30 mouse cellular contexts compared by ENCODE assay signal in genomic region chr19:34096228-34096627, GRCm38 (mm10). TPM values are rescaled to one million over a fixed set of nuclear protein-coding genes. Genes with fewer than 3 reads are reported as not detected.
DNase-seq lines count a peak whose midpoint lies in the region; ATAC-seq and TF ChIP-seq lines count a peak whose summit lies in the region.
"Had no signal": no experiment of that assay in that cellular context is flagged by ENCODE, and none has a peak within 500 bp of the region (broad histone marks: within the 10 kb centered on the region; RNA-seq: fewer than 3 reads in every experiment).

No protein-coding gene starts in this region.

- H3K9me3 ChIP-seq in liver, embryonic 12.5 days (replicated peaks), result no peaks in the 10 kb centered on the region
- H3K9me3 ChIP-seq: embryonic facial prominence, embryonic 15.5 days; forebrain, embryonic 12.5 days; limb, embryonic 12.5 days; liver, embryonic 15.5 days; midbrain, embryonic 13.5 days; neural tube, embryonic 15.5 days; stomach, embryonic 15.5 days had no signal

- intact Hi-C loops in gastrocnemius, adult 2 months (cut with DNase I), result no loop called here

- CTCF ChIA-PET in Patski (lab: Charles Lee), result interaction anchor here (1.6 kb wide), 1 partner anchor 8 kb away, joined by 4 read pairs; no protein-coding TSS in a partner anchor

- ATAC-seq in liver, embryonic 12.5 days, result no peak
- ATAC-seq in Patski, result no peak
- ATAC-seq: activated CD4-positive, CD25-positive, alpha-beta regulatory T cell, adult 4 months; midbrain, embryonic 13.5 days had no signal

- DNase-seq in adrenal gland, postnatal 10 days, result peak; percentile 12
- no peak for DNase-seq in adrenal gland, postnatal 36 days
- DNase-seq in liver, adult 2 months (ENCODE audit: extremely low read depth, low read depth, low spot score), result peak; percentile 92
- DNase-seq in Patski (ENCODE audit: low read depth, low spot score), result no peak
- peak; percentile 9 for DNase-seq in splenic B cell, adult 2 months (ENCODE audit: low read depth, low spot score)
- DNase-seq in ovary, postnatal 10 days (ENCODE audit: low spot score), result no peak
- no peak for DNase-seq in gastrocnemius, adult 2 months
- DNase-seq: B cell, adult 2 months; cerebellum, adult 9-11 months; gastrocnemius, postnatal 25 days; kidney, adult 2 months; kidney, postnatal 36 days; lung, postnatal 14 days; right cerebral cortex, postnatal 25 days; thymus, adult 2 months had no signal

- H3K27me3 ChIP-seq in liver, adult 2 months (ENCODE audit: control insufficient read depth, insufficient read depth, low read length), result no peaks in the 10 kb centered on the region
- no peaks in the 10 kb centered on the region for H3K27me3 ChIP-seq in liver, embryonic 12.5 days (replicated peaks)
- H3K27me3 ChIP-seq in Patski, result no peaks in the 10 kb centered on the region
- H3K27me3 ChIP-seq in splenic B cell, adult 2 months (ENCODE audit: control insufficient read depth, insufficient read depth, low read length, poor library complexity, severe bottlenecking), result no peaks in the 10 kb centered on the region; the same call in 1 of the 2 replicates
- H3K27me3 ChIP-seq: embryonic facial prominence, embryonic 15.5 days; forebrain, embryonic 12.5 days; limb, embryonic 12.5 days; liver, embryonic 15.5 days; midbrain, embryonic 13.5 days; neural tube, embryonic 15.5 days; stomach, embryonic 15.5 days had no signal

- TF ChIP-seq POLR2A in liver, adult 2 months (IDR thresholded peaks at IDR 0.05; ENCODE audit: extremely low read depth, insufficient read depth, low read length), result no peak

- WGBS in liver, adult 2 months, result 25% methylated on average over 1 of the region's 1 CpGs
- WGBS in liver, embryonic 12.5 days (ENCODE audit: insufficient replicate concordance), result 62% methylated on average over 1 of the region's 1 CpGs

- H3K27ac ChIP-seq in liver, adult 2 months (replicated peaks; ENCODE audit: insufficient read depth, low read depth, low read length), result no peak overlapping the region
- no peak overlapping the region for H3K27ac ChIP-seq in liver, embryonic 12.5 days
- no peak overlapping the region for H3K27ac ChIP-seq in gastrocnemius, adult 2 months
- H3K27ac ChIP-seq: embryonic facial prominence, embryonic 15.5 days; forebrain, embryonic 12.5 days; limb, embryonic 12.5 days; liver, embryonic 15.5 days; midbrain, embryonic 13.5 days; neural tube, embryonic 15.5 days; stomach, embryonic 15.5 days had no signal

- no peak overlapping the region for H3K4me2 ChIP-seq in liver, embryonic 12.5 days
- H3K4me2 ChIP-seq: embryonic facial prominence, embryonic 15.5 days; forebrain, embryonic 12.5 days; limb, embryonic 12.5 days; liver, embryonic 15.5 days; midbrain, embryonic 13.5 days; neural tube, embryonic 15.5 days; stomach, embryonic 15.5 days had no signal

- no peaks in the 10 kb centered on the region for H3K79me2 ChIP-seq in liver, adult 2 months (ENCODE audit: control insufficient read depth, insufficient read depth, low read length)

- no peak overlapping the region for H3K4me3 ChIP-seq in liver, adult 2 months (ENCODE audit: insufficient read depth, low read depth, low read length)
- no peak overlapping the region for H3K4me3 ChIP-seq in liver, embryonic 12.5 days
- no peak overlapping the region for H3K4me3 ChIP-seq in gastrocnemius, adult 2 months
- H3K4me3 ChIP-seq: embryonic facial prominence, embryonic 15.5 days; forebrain, embryonic 12.5 days; limb, embryonic 12.5 days; liver, embryonic 15.5 days; midbrain, embryonic 13.5 days; myocyte; neural tube, embryonic 15.5 days; stomach, embryonic 15.5 days had no signal

- POLR2A ChIA-PET in Patski (lab: Charles Lee), result no interaction called here

- peaks cover 2% of the 10 kb centered on the region for H3K4me1 ChIP-seq in liver, adult 2 months (ENCODE audit: control insufficient read depth, insufficient read depth, low read length)
- H3K4me1 ChIP-seq in liver, embryonic 12.5 days, result no peaks in the 10 kb centered on the region
- H3K4me1 ChIP-seq: embryonic facial prominence, embryonic 15.5 days; forebrain, embryonic 12.5 days; limb, embryonic 12.5 days; liver, embryonic 15.5 days; midbrain, embryonic 13.5 days; neural tube, embryonic 15.5 days; stomach, embryonic 15.5 days had no signal

- no peak overlapping the region for H3K9ac ChIP-seq in liver, adult 2 months (ENCODE audit: low read depth, low read length)
- H3K9ac ChIP-seq in liver, embryonic 12.5 days, result no peak overlapping the region
- H3K9ac ChIP-seq: embryonic facial prominence, embryonic 15.5 days; forebrain, embryonic 12.5 days; limb, embryonic 12.5 days; liver, embryonic 15.5 days; midbrain, embryonic 13.5 days; neural tube, embryonic 15.5 days; stomach, embryonic 15.5 days had no signal

- in situ Hi-C loops in Patski (cut with MboI; ENCODE audit: low pct_unique_long_range_greater_than_20kb), result no loop called here

- no peaks in the 10 kb centered on the region for H3K36me3 ChIP-seq in liver, adult 2 months (ENCODE audit: control insufficient read depth, insufficient read depth, low read length)
- H3K36me3 ChIP-seq in liver, embryonic 12.5 days, result no peaks in the 10 kb centered on the region
- no peaks in the 10 kb centered on the region for H3K36me3 ChIP-seq in splenic B cell, adult 2 months (ENCODE audit: control insufficient read depth, insufficient read depth, low read length, poor library complexity, severe bottlenecking)
- H3K36me3 ChIP-seq: embryonic facial prominence, embryonic 15.5 days; forebrain, embryonic 12.5 days; limb, embryonic 12.5 days; liver, embryonic 15.5 days; midbrain, embryonic 13.5 days; neural tube, embryonic 15.5 days; stomach, embryonic 15.5 days had no signal

- no peak for TF ChIP-seq CTCF in liver, adult 2 months (IDR thresholded peaks at IDR 0.05; ENCODE audit: low read depth, low read length)
- peak; percentile 42 for TF ChIP-seq CTCF in Patski (IDR thresholded peaks at IDR 0.05)
- no peak for TF ChIP-seq CTCF in gastrocnemius, adult 2 months (IDR thresholded peaks at IDR 0.05)

RNA-seq across cellular contexts. Expression of gene Lipm, which starts 4.5 kb away (rescaled TPM):
- total RNA-seq in adrenal gland, postnatal 10 days (2021), result not detected
- not detected for total RNA-seq in adrenal gland, postnatal 36 days (2021)
- total RNA-seq in liver, adult 2 months (2014; rRNA removed), result not detected in 2 replicates
- polyA plus RNA-seq in liver, adult 2 months (2012; rRNA removed), result not detected in 2 replicates
- not detected in 2 replicates for polyA plus RNA-seq in liver, embryonic 12.5 days (2016; fragmentation: Nextera tagmentation; extraction: Ambion mirVana)
- polyA plus RNA-seq in Patski (2021), result not detected
- total RNA-seq in gastrocnemius, adult 2 months (2021), result not detected
- total RNA-seq: gastrocnemius, postnatal 25 days; hematopoietic stem cell, adult 5-6 weeks; megakaryocyte, adult 5-6 weeks had no signal
- polyA plus RNA-seq: activated CD4-positive, CD25-positive, alpha-beta regulatory T cell, adult 4 months; forebrain, embryonic 12.5 days; kidney, adult 2 months; liver, embryonic 15.5 days; midbrain, embryonic 13.5 days; myocyte; spleen, adult 2 months had no signal

RNA-seq across cellular contexts. Expression of gene Lipn, which starts 29.1 kb away (rescaled TPM):
- not detected for total RNA-seq in adrenal gland, postnatal 10 days (2021)
- total RNA-seq in adrenal gland, postnatal 36 days (2021), result under 1 TPM in 1 of 2 experiments, not detected in 1; 0.59 TPM
- total RNA-seq in liver, adult 2 months (2014; rRNA removed), result not detected in 2 replicates
- not detected in 2 replicates for polyA plus RNA-seq in liver, adult 2 months (2012; rRNA removed)
- not detected in 2 replicates for polyA plus RNA-seq in liver, embryonic 12.5 days (2016; fragmentation: Nextera tagmentation; extraction: Ambion mirVana)
- polyA plus RNA-seq in Patski (2021), result not detected
- total RNA-seq in gastrocnemius, adult 2 months (2021), result not detected
- total RNA-seq: gastrocnemius, postnatal 25 days; hematopoietic stem cell, adult 5-6 weeks; layer of hippocampus, postnatal 10 days; megakaryocyte, adult 5-6 weeks had no signal
- polyA plus RNA-seq: activated CD4-positive, CD25-positive, alpha-beta regulatory T cell, adult 4 months; forebrain, embryonic 12.5 days; heart, embryonic 16.5 days; kidney, adult 2 months; limb, embryonic 12.5 days; liver, embryonic 15.5 days; midbrain, embryonic 13.5 days; myocyte; neural tube, embryonic 15.5 days; thymus, adult 2 months had no signal

Comparison
In these comparisons a context has a peak if more than half of its experiments do, and no peak if none do; other contexts are left out.
1. DNase-seq: peak in adrenal gland, postnatal 10 days (single experiment), liver, adult 2 months (single experiment) and splenic B cell, adult 2 months (single experiment); none in adrenal gland, postnatal 36 days (0 of 2), Patski (single experiment), ovary, postnatal 10 days (single experiment) and gastrocnemius, adult 2 months (single experiment).